Mouse (Mus musculus) brain, embryonic 14.5 days (tissue): Measurements from ENCODE around the gene Rgs7.

Source experiments
- CTCF ChIP-seq: fragments of 200-500 bp; IDR thresholded peaks from 2 replicates; pipeline ENCODE4 v1.5.1; 2012; ENCODE audit warnings: inconsistent platforms, mild to moderate bottlenecking, moderate library complexity, borderline replicate concordance; ENCODE audit not compliant: insufficient read depth, insufficient read length; ENCODE audit errors: extremely low read depth
- POLR2A ChIP-seq: fragments of 200-500 bp; IDR thresholded peaks from 2 replicates; pipeline ENCODE4 v1.6.1; 2012; ENCODE audit warnings: mild to moderate bottlenecking, inconsistent platforms, borderline replicate concordance; ENCODE audit not compliant: poor library complexity, insufficient read depth, insufficient read length, severe bottlenecking; ENCODE audit errors: extremely low read depth

DNA sequence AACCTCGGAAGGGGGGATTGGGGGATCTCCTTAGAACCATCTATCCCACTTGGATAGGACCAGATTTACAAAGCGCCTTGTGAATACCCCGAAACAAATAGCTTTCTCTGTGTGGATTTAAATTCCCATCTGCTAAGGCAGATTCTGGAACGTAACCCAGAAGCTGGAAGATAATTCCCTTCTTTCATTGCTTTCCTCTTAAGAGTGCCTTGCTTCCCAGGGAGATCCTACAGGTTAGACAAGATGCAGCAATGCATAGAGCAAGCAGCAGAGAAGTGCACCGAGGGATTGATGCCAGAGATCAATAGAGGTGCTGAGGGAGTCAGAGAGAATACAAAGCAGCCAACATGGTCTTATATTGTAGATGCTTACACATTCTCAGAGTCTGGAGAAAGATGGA, 103.0 kb downstream of the Rgs7 start:
- TF ChIP-seq CTCF (no peak), POLR2A (no peak)
